Comparison of ENCODE assay signal across 1 mouse cellular context in the genomic region with DNA sequence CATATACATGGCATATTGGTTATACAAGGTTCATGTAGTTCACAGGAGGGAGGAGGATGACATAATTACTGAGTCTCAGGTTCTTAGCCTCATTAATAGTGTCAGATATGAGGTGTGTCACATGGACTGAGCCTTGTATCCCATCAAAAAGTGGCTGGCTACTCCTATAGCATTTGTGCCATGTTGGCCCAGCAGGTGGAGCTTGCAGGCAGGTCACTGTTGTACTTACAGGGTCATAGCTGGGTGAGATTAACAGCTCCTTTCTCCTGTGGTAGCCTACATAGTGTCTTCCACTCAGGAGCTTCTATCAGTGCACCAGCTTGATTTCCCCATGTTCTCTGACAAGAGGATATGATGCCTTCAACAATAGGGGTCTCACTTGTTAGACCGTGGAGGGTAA.
TF ChIP-seq lines count a peak whose summit lies in the region.

No protein-coding gene starts in this region.

TF ChIP-seq in MEL, 35 proteins besides CTCF, POLR2A, EP300 and RAD21 (continued from another document):
- no peak for TF ChIP-seq MYC (IDR thresholded peaks at IDR 0.05; ENCODE audit: low read depth, low read length)
- no peak for TF ChIP-seq ETS1 (IDR thresholded peaks at IDR 0.05; ENCODE audit: low read depth, low read length)
- TF ChIP-seq NRF1 (IDR thresholded peaks at IDR 0.05; ENCODE audit: insufficient read depth, low read depth, low read length, poor library complexity, severe bottlenecking), result no peak
- TF ChIP-seq MAX (IDR thresholded peaks at IDR 0.05; ENCODE audit: low read length), result no peak
